Mouse (Mus musculus) ES-E14 (cell line): ENCODE measurements around the gene Gm9887. TPM values are rescaled to one million over a fixed set of nuclear protein-coding genes. Genes with fewer than 3 reads are reported as not detected.
"Not testable (repeated sequence)": the region's sequence is repeated elsewhere in the genome, so short reads cannot be mapped to it uniquely, and the experiment has no call there.

Experiments used
- DNase-seq: peaks from one replicate; pipeline ENCODE4 v3.0.0-alpha.2; 2013; ENCODE audit warnings: low read depth, low spot score
- H3K27ac ChIP-seq: 2 replicates; pipeline ENCODE4 v1.5.1; 2012; ENCODE audit warnings: low read depth, mild to moderate bottlenecking, low read length, moderate library complexity, mixed read lengths; ENCODE audit not compliant: poor library complexity, insufficient read depth, severe bottlenecking
- H3K36me3 ChIP-seq: 2 replicates; pipeline ENCODE4 v1.6.1; 2012; ENCODE audit warnings: mild to moderate bottlenecking, low read length, moderate library complexity, mixed read lengths; ENCODE audit not compliant: control insufficient read depth, poor library complexity, insufficient read depth, severe bottlenecking
- H3K4me1 ChIP-seq, 2 experiments: fragments of 150-350 bp in 1 of 2; sonication (generic) in 1 of 2; 2 replicates each; pipeline ENCODE4 v1.6.1; 2012; ENCODE audit warnings: low read length in 2 of 2, mild to moderate bottlenecking in 1 of 2, mixed read lengths in 1 of 2; ENCODE audit not compliant: control insufficient read depth in 2 of 2, insufficient read depth in 2 of 2, poor library complexity in 1 of 2
- H3K4me3 ChIP-seq, 2 experiments: fragments of 150-350 bp in 1 of 2; sonication (generic) in 1 of 2; 2 replicates each; pipeline ENCODE4 v1.5.1; 2012; ENCODE audit warnings: low read length in 2 of 2, low read depth in 1 of 2, mild to moderate bottlenecking in 1 of 2, mixed read lengths in 1 of 2; ENCODE audit not compliant: insufficient read depth in 1 of 2, poor library complexity in 1 of 2, severe bottlenecking in 1 of 2
- H3K9ac ChIP-seq: 2 replicates; pipeline ENCODE4 v1.6.1; 2012; ENCODE audit warnings: low read depth, mild to moderate bottlenecking, low read length, mixed read lengths; ENCODE audit not compliant: poor library complexity, insufficient read depth, severe bottlenecking
- H3K9me3 ChIP-seq: fragments of 150-350 bp; sonication (generic); 2 replicates; pipeline ENCODE4 v1.6.1; 2012; ENCODE audit warnings: low read depth, mild to moderate bottlenecking, low read length; ENCODE audit not compliant: control insufficient read depth, insufficient read depth
- CHD2 ChIP-seq: IDR thresholded peaks from 2 replicates; pipeline ENCODE4 v1.6.1; 2014; ENCODE audit warnings: mild to moderate bottlenecking, low read depth, low read length, inconsistent platforms
- HCFC1 ChIP-seq: IDR thresholded peaks from 2 replicates; pipeline ENCODE4 v1.6.1; 2012; ENCODE audit warnings: low read length, inconsistent platforms, borderline replicate concordance; ENCODE audit not compliant: insufficient read depth
- MAFK ChIP-seq: IDR thresholded peaks from 2 replicates; pipeline ENCODE4 v1.6.1; 2014; ENCODE audit warnings: mild to moderate bottlenecking, low read depth, low read length, inconsistent platforms; ENCODE audit not compliant: insufficient read depth
- ZC3H11A ChIP-seq: IDR thresholded peaks from 2 replicates; pipeline ENCODE4 v1.6.1; 2012; ENCODE audit warnings: low read depth, mild to moderate bottlenecking, inconsistent platforms, low read length, borderline replicate concordance
- ZNF384 ChIP-seq: IDR thresholded peaks from 2 replicates; pipeline ENCODE4 v1.6.1; 2012; ENCODE audit warnings: low read depth, low read length, inconsistent platforms
- in situ Hi-C, 2 experiments: fragments of 600-800 bp; cut with MboI; formaldehyde crosslinking; loops; one replicate each; pipeline ENCODE4 v1.15.1; 2025; ENCODE audit warnings: low sequenced_read_pairs in 2 of 2, inconsistent platforms in 1 of 2; ENCODE audit not compliant: unreplicated experiment in 2 of 2
- total RNA-seq: library from RNA; depleted of rRNA; stranded (reverse); fragments of 300-350 nt; gene quantifications from 2 replicates; pipeline ENCODE4 v1.2.3, GENCODE M21; 2012

Gene Gm9887
- total RNA-seq, 1 experiment = 1.4 TPM

GRCm38 (mm10) chr12:69363899-69364762 lies 8.1 kb downstream of the Gm9887 start:
- Histone ChIP-seq H3K4me3 (peak overlapping the region; percentile 73 to 75), H3K36me3 (no peaks in the 10 kb centered on the region), H3K27ac (peak overlapping the region; percentile 95), H3K4me1 (peaks cover 0 to 2% of the 10 kb centered on the region in 2 experiments; a peak in 1 of 4 replicates), H3K9me3 (no peaks in the 10 kb centered on the region), H3K9ac (peak overlapping the region; percentile 92)
- no peak for TF ChIP-seq ZNF384
- TF ChIP-seq MAFK = no peak
- TF ChIP-seq CHD2 = no peak
- no peak for TF ChIP-seq HCFC1
- no peak for TF ChIP-seq ZC3H11A
- in situ Hi-C loops = no loop called here
- DNase-seq = no peak

- DNase-seq, H3K9ac ChIP-seq, H3K9me3 ChIP-seq, H3K36me3 ChIP-seq, H3K27ac ChIP-seq, H3K4me1 ChIP-seq, in situ Hi-C loops: not testable (repeated sequence)
- H3K4me3 ChIP-seq = 0 out of 4 replicates have a peak overlapping the region, but pooled peaks of 1 of the 2 experiments have one; percentile 75
- TF ChIP-seq ZNF384 = peak; percentile 66
Observed at GRCm38 (mm10) chr12:69363110-69363509, 9.1 kb downstream of the Gm9887 start.

DNA sequence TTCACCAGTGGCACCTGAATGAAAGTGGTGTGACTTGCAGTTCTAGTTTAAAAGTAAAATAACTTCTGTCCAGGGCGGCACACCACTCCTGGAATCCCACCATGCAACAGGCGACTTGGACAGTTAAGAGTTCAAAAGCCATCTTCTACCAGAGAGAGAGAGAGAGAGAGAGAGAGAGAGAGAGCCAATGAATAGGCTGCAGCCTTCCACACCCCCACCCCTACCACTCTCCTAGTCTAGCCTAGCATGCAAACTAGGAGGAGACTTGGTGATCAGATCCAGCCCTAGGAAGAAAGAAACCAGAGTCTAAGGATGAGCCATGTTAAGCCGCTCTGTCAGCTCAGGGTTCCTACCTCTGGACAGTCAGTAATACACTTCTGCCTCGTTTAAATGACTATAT lies 9.9 kb downstream of the Gm9887 start:
- Histone ChIP-seq H3K36me3 (no peaks in the 10 kb centered on the region), H3K9me3 (no peaks in the 10 kb centered on the region), H3K27ac (no peak overlapping the region; the same call in 1 of the 2 replicates), H3K4me3 (peak overlapping the region in 1 of 2 experiments; percentile 90; a peak in 2 of 4 replicates), H3K9ac (no peak overlapping the region), H3K4me1 (peaks cover 0 to 2% of the 10 kb centered on the region in 2 experiments; a peak in 1 of 4 replicates)
- in situ Hi-C loops = no loop called here
- TF ChIP-seq CHD2 (no peak), MAFK (no peak), HCFC1 (no peak), ZC3H11A (no peak), ZNF384 (no peak)
- DNase-seq = no peak

- no peak for DNase-seq
- in situ Hi-C loops = no loop called here
- Histone ChIP-seq H3K36me3 (no peaks in the 10 kb centered on the region), H3K27ac (peak overlapping the region; percentile 45; the same call in 1 of the 2 replicates), H3K4me3 (peak overlapping the region; percentile 65 to 90), H3K4me1 (peaks cover 0 to 2% of the 10 kb centered on the region in 2 experiments; a peak in 1 of 4 replicates), H3K9ac (peak overlapping the region; percentile 63), H3K9me3 (no peaks in the 10 kb centered on the region)
- TF ChIP-seq ZNF384 = no peak
- TF ChIP-seq MAFK = no peak
- no peak for TF ChIP-seq ZC3H11A
- TF ChIP-seq CHD2 = no peak
- no peak for TF ChIP-seq HCFC1
Observed at GRCm38 (mm10) chr12:69361919-69362318, 10.3 kb downstream of the Gm9887 start.
